Mouse (Mus musculus): Measurements from ENCODE around the gene 4930518I15Rik. TPM values are rescaled to one million over a fixed set of nuclear protein-coding genes. Genes with fewer than 3 reads are reported as not detected.

The 4930518I15Rik gene
- polyA plus RNA-seq, 1 experiment from 2014 or later, result 15.0 TPM

- Histone ChIP-seq H3K27me3 (replicated peaks; ENCODE audit: control insufficient read depth, insufficient read depth, low read length) (no peaks in the 10 kb centered on the region), H3K36me3 (ENCODE audit: control insufficient read depth, insufficient read depth) (no peaks in the 10 kb centered on the region), H3K4me1 (replicated peaks; ENCODE audit: control insufficient read depth, insufficient read depth, low read length) (no peaks in the 10 kb centered on the region), H3K4me2 (ENCODE audit: low read length) (no peak overlapping the region), H3K27ac (ENCODE audit: low read length) (no peak overlapping the region), H3K4me3 (replicated peaks; ENCODE audit: low read length) (no peak overlapping the region), H3K9ac (replicated peaks; ENCODE audit: low read depth, low read length) (no peak overlapping the region), H3K9me3 (ENCODE audit: control insufficient read depth, low read length) (no peaks in the 10 kb centered on the region)
- ATAC-seq, result no peak
- 18% methylated on average over 8 of the region's 8 CpGs for WGBS
Observed at GRCm38 (mm10) chr2:156814344-156814801, 43.4 kb downstream of the 4930518I15Rik start.

GRCm38 (mm10) chr2:156811556-156811955 lies 46.2 kb downstream of the 4930518I15Rik start:
- Histone ChIP-seq H3K4me1 (replicated peaks; ENCODE audit: control insufficient read depth, insufficient read depth, low read length) (no peaks in the 10 kb centered on the region), H3K4me3 (replicated peaks; ENCODE audit: low read length) (no peak overlapping the region), H3K36me3 (ENCODE audit: control insufficient read depth, insufficient read depth) (no peaks in the 10 kb centered on the region), H3K9ac (replicated peaks; ENCODE audit: low read depth, low read length) (no peak overlapping the region), H3K4me2 (ENCODE audit: low read length) (no peak overlapping the region), H3K27me3 (replicated peaks; ENCODE audit: control insufficient read depth, insufficient read depth, low read length) (no peaks in the 10 kb centered on the region), H3K27ac (ENCODE audit: low read length) (no peak overlapping the region), H3K9me3 (ENCODE audit: control insufficient read depth, low read length) (no peaks in the 10 kb centered on the region)
- 72% methylated on average over 5 of the region's 5 CpGs for WGBS
- ATAC-seq, result no peak

GRCm38 (mm10) chr2:156810716-156811115 lies 47.0 kb downstream of the 4930518I15Rik start:
- H3K4me3 ChIP-seq (replicated peaks; ENCODE audit: low read length), result no peak overlapping the region
- no peaks in the 10 kb centered on the region for H3K36me3 ChIP-seq (ENCODE audit: control insufficient read depth, insufficient read depth)
- H3K9me3 ChIP-seq (ENCODE audit: control insufficient read depth, low read length), result no peaks in the 10 kb centered on the region
- no peak overlapping the region for H3K27ac ChIP-seq (ENCODE audit: low read length)
- H3K4me2 ChIP-seq (ENCODE audit: low read length), result no peak overlapping the region
- H3K4me1 ChIP-seq (replicated peaks; ENCODE audit: control insufficient read depth, insufficient read depth, low read length), result no peaks in the 10 kb centered on the region
- 99% methylated on average over 10 of the region's 10 CpGs for WGBS
- ATAC-seq, result no peak
- H3K27me3 ChIP-seq (replicated peaks; ENCODE audit: control insufficient read depth, insufficient read depth, low read length), result no peaks in the 10 kb centered on the region
- H3K9ac ChIP-seq (replicated peaks; ENCODE audit: low read depth, low read length), result no peak overlapping the region

DNA sequence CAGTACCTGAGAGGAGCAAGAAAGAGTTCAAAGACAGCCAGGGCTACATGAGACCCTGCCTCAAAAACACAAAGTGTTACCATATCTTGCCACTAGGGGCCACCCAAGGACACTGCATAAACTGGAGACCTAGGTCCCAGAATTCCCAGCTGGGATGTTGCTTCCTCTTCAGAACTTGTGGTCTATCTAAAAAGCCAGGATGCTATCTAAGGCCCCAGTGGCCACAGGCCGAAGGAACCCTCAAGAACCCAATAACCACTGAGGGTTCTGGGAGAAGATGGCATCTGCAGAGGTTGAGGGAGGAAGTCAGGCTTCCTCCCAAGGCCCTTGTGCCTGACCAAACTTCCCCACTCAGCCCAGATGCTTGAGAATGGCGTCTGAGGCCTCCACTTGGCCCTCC lies 48.2 kb downstream of the 4930518I15Rik start:
- H3K27me3 ChIP-seq (replicated peaks; ENCODE audit: control insufficient read depth, insufficient read depth, low read length), result no peaks in the 10 kb centered on the region
- H3K9me3 ChIP-seq (ENCODE audit: control insufficient read depth, low read length), result no peaks in the 10 kb centered on the region
- 51% methylated on average over 2 of the region's 2 CpGs for WGBS
- no peak overlapping the region for H3K27ac ChIP-seq (ENCODE audit: low read length)
- ATAC-seq, result peak; percentile 55; the same call in 1 of the 2 replicates
- H3K4me3 ChIP-seq (replicated peaks; ENCODE audit: low read length), result no peak overlapping the region
- H3K36me3 ChIP-seq (ENCODE audit: control insufficient read depth, insufficient read depth), result no peaks in the 10 kb centered on the region
- no peaks in the 10 kb centered on the region for H3K4me1 ChIP-seq (replicated peaks; ENCODE audit: control insufficient read depth, insufficient read depth, low read length)
- no peak overlapping the region for H3K9ac ChIP-seq (replicated peaks; ENCODE audit: low read depth, low read length)
- no peak overlapping the region for H3K4me2 ChIP-seq (ENCODE audit: low read length)

DNA sequence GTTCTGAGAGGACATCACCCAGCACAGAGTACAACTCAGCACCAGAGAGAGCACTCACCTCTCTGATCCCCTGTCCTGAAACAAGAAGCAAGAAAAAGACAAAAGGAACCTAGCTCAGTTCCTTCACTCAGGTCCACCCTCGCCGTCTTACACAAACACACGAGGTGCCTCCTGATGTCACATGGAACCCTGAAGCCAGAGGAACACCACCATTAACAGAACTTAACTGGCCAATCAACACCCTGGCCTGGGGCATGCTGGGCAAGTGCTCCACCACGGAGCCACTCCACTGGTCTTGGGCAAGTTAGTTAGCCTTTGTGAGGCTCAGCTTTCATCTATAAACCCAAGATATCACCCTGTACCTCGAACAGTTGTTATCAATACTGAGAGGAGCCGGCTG lies 50.9 kb downstream of the 4930518I15Rik start:
- no peak overlapping the region for H3K4me3 ChIP-seq (replicated peaks; ENCODE audit: low read length)
- no peaks in the 10 kb centered on the region for H3K9me3 ChIP-seq (ENCODE audit: control insufficient read depth, low read length)
- WGBS, result 75% methylated on average over 6 of the region's 6 CpGs
- H3K4me1 ChIP-seq (replicated peaks; ENCODE audit: control insufficient read depth, insufficient read depth, low read length), result no peaks in the 10 kb centered on the region
- H3K4me2 ChIP-seq (ENCODE audit: low read length), result no peak overlapping the region
- no peak overlapping the region for H3K27ac ChIP-seq (ENCODE audit: low read length)
- no peaks in the 10 kb centered on the region for H3K36me3 ChIP-seq (ENCODE audit: control insufficient read depth, insufficient read depth)
- H3K27me3 ChIP-seq (replicated peaks; ENCODE audit: control insufficient read depth, insufficient read depth, low read length), result no peaks in the 10 kb centered on the region
- no peak overlapping the region for H3K9ac ChIP-seq (replicated peaks; ENCODE audit: low read depth, low read length)
- ATAC-seq, result no peak

Other genes starting within 250 kb of the 4930518I15Rik start
- 342 and 361 TPM in 2 replicates for gene Dlgap4, start 244.2 kb downstream of the 4930518I15Rik start, polyA plus RNA-seq (2015; fragmentation: Nextera tagmentation; extraction: Ambion mirVana)
- 36.5 and 41.4 TPM in 2 replicates for gene Myl9, start 82.5 kb downstream of the 4930518I15Rik start, polyA plus RNA-seq (2015; fragmentation: Nextera tagmentation; extraction: Ambion mirVana)
- 33.1 and 39.1 TPM in 2 replicates for gene Tgif2, start 17.9 kb downstream of the 4930518I15Rik start, polyA plus RNA-seq (2015; fragmentation: Nextera tagmentation; extraction: Ambion mirVana)
- 131 and 139 TPM in 2 replicates for gene Rab5if, start 5.2 kb upstream of the 4930518I15Rik start, polyA plus RNA-seq (2015; fragmentation: Nextera tagmentation; extraction: Ambion mirVana)
- gene Sla2, start 29.2 kb upstream of the 4930518I15Rik start, polyA plus RNA-seq (2015; fragmentation: Nextera tagmentation; extraction: Ambion mirVana), result 0.11 and 0.29 TPM in 2 replicates
- gene Ndrg3, start 134.1 kb upstream of the 4930518I15Rik start, polyA plus RNA-seq (2015; fragmentation: Nextera tagmentation; extraction: Ambion mirVana), result 150 and 152 TPM in 2 replicates
- 20.3 and 22.8 TPM in 2 replicates for gene Dsn1, start 149.2 kb upstream of the 4930518I15Rik start, polyA plus RNA-seq (2015; fragmentation: Nextera tagmentation; extraction: Ambion mirVana)
- 4.7 and 5.8 TPM in 2 replicates for gene Soga1, start 221.3 kb upstream of the 4930518I15Rik start, polyA plus RNA-seq (2015; fragmentation: Nextera tagmentation; extraction: Ambion mirVana)
- gene Tldc2, start 229.1 kb upstream of the 4930518I15Rik start, polyA plus RNA-seq (2015; fragmentation: Nextera tagmentation; extraction: Ambion mirVana), result not detected in 2 replicates